Mouse (Mus musculus): ENCODE measurements around the gene Prox1. TPM values are rescaled to one million over a fixed set of nuclear protein-coding genes. Genes with fewer than 3 reads are reported as not detected.

Gene Prox1
- total RNA-seq, 2 experiments from 2014 or later: 39.5 to 43.6 TPM

DNA sequence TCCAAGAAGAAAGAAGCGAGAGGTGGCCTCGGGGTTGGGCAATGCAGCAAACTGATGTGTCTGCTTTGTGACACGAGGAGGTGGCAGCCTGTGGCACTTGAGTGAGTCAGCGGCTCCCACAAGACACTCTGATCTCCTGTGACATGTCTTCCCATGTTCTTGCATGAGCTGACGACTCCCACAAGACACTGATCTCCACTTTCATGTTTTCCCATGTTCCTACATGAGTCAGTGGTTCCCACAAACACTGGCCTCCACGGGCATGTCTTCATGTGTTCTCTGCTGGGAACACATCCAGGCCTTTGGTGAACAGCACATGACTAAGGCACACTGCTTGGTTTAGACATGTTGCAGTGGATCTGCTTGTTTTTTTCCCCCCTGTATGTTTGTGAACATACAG is 58.8 kb downstream of the Prox1 start:
- intact Hi-C loops (cut with DNase I): no loop called here
- no peak for DNase-seq

DNA sequence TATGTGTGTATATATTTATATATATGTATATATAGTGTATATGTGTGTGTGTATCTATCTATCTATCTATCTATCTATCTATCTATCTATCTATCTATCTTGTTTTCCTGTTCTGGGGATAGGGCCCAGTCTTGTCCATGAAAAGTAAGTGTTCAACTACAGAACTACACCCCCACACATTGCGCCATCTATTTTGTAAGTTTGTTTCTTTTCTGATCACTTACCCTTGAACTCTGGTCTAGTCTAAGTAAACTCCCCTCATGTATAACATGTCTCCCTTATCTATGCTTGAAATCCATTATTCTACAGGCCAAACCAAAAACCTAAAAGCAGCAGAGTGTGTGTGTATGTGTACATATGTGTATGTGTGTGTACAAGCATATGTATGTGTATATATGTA is 62.9 kb downstream of the Prox1 start:
- no peak for DNase-seq
- intact Hi-C loops (cut with DNase I): no loop called here

- intact Hi-C loops (cut with DNase I): no loop called here
- DNase-seq: no peak
Measured at GRCm38 (mm10) chr1:190106674-190107420, 63.7 kb downstream of the Prox1 start.

GRCm38 (mm10) chr1:190106060-190106459 is 64.5 kb downstream of the Prox1 start:
- DNase-seq: no peak
- intact Hi-C loops (cut with DNase I): no loop called here

GRCm38 (mm10) chr1:190093326-190093725 is 77.2 kb downstream of the Prox1 start:
- DNase-seq: no peak
- intact Hi-C loops (cut with DNase I): no loop called here

DNA sequence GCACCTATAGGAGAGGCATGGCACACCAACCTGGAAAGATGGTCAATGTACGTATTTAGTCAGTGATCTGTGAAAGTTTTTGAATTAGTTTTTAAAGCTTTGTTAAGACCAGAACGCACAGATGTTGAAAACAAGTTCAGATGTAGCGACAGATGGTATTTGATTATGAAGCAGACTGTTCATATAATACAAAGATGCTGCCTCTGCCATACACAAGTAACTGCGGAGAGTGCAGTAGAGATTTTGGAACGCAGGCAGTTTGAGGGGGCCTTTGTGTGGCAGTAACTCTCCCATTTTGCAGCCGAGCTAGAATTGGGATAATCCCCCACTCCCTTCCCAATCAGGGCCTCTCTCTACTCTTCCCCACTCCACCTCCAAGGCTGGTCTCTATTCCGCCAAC is 78.4 kb downstream of the Prox1 start:
- no peak for DNase-seq
- intact Hi-C loops (cut with DNase I): no loop called here

DNA sequence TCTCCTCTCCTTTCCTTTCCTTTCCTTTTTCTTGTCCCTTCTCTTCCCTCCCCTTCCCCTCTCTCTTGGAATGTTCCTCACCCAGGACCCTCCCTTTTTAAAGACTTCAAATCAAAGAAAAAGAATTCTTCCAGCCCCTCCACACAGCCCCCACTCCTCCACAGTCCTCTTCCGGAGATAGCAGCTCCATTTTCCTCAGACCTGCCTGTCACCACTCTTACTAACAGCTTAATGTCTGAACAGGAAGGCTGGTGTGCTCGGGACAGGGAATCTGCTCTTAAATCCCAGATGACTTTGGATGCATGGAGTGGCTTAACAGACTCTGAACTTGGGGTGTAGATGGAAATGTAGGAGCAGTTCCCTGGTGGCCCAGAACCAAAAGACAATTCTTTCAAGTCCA is 81.6 kb downstream of the Prox1 start:
- DNase-seq: no peak
- intact Hi-C loops (cut with DNase I): no loop called here

DNA sequence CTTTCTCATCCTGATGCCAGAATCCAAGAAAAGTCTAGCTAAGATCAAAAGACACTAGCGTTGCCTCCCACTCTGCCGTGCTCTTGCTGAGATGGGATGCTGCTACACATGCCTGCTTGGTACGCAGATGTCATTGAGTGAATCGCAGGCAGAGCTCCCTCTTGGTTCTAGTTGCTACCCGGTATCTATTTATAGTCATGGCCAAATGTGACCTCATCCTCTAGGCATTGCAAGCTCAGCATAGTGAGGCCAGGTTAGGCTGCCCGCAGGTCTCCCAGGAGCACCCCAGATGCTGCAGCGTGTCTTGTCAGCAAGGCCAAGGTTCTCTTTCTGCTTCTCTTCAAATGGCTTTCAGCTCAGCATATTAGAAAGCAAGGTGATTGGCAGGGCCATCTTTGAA is 84.8 kb downstream of the Prox1 start:
- DNase-seq: peak; percentile 6 to 18
- intact Hi-C loops (cut with DNase I): no loop called here

GRCm38 (mm10) chr1:190079643-190080275 is 90.8 kb downstream of the Prox1 start:
- intact Hi-C loops (cut with DNase I): no loop called here
- DNase-seq: no peak

DNA sequence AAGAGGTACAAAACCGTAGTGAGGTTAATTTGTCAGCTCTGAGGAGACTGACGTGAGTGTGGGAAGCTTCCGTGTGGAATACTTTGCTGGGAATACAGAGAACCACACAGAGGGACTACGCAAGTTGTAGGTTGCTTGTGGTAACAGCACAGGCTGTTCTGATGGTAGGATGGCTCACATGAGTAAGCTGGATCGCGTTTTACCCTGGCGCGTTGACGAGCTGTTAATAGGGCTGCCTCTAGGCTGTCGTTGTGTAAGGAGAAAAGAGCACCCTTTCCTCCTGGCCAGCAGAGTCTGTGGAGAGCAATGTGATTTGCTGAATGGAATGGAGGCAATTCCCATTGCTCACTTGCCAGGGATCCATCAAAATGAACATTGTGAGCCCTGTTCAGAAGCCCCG is 93.9 kb downstream of the Prox1 start:
- DNase-seq: no peak
- intact Hi-C loops (cut with DNase I): no loop called here

Other genes with a start within 250 kb of the Prox1 start
- 100 to 1,000 TPM; 122 to 138 TPM for gene Smyd2, start 248.4 kb downstream of the Prox1 start, total RNA-seq (2021)

All from heart, postnatal 14 days (tissue).